Mouse (Mus musculus) ES-Bruce4 (cell line): ENCODE results near the gene Tshz2. TPM values are rescaled to one million over a fixed set of nuclear protein-coding genes. Genes with fewer than 3 reads are reported as not detected.

Experiments used
- H3K27ac ChIP-seq: 2 replicates; pipeline ENCODE4 v1.5.1; 2012; ENCODE audit warnings: low read length, inconsistent platforms; ENCODE audit not compliant: insufficient read depth
- H3K27me3 ChIP-seq: 2 replicates; pipeline ENCODE4 v1.6.1; 2012; ENCODE audit warnings: mild to moderate bottlenecking, low read length, inconsistent platforms; ENCODE audit not compliant: control insufficient read depth, poor library complexity, insufficient read depth, severe bottlenecking
- H3K36me3 ChIP-seq: 2 replicates; pipeline ENCODE4 v1.6.1; 2012; ENCODE audit warnings: inconsistent platforms, mild to moderate bottlenecking, low read length, moderate library complexity; ENCODE audit not compliant: control insufficient read depth, poor library complexity, insufficient read depth, severe bottlenecking
- H3K4me1 ChIP-seq: one replicate; pipeline ENCODE4 v1.8.1; 2011; ENCODE audit warnings: low read length; ENCODE audit not compliant: control insufficient read depth, insufficient read depth
- H3K4me3 ChIP-seq: 2 replicates; pipeline ENCODE4 v1.5.1; 2011; ENCODE audit warnings: low read depth, mild to moderate bottlenecking, low read length
- H3K9ac ChIP-seq: 2 replicates; pipeline ENCODE4 v1.6.1; 2012; ENCODE audit warnings: low read depth, mild to moderate bottlenecking, inconsistent platforms; ENCODE audit not compliant: poor library complexity, severe bottlenecking
- H3K9me3 ChIP-seq: replicated peaks from 2 replicates; pipeline ENCODE4 v1.6.1; 2012; ENCODE audit warnings: mild to moderate bottlenecking, low read length, inconsistent platforms; ENCODE audit not compliant: control insufficient read depth, poor library complexity, insufficient read depth, severe bottlenecking
- CTCF ChIP-seq: IDR thresholded peaks from one replicate; pipeline ENCODE4 v1.8.1; 2011; ENCODE audit warnings: low read depth, low read length
- EP300 ChIP-seq: IDR thresholded peaks from 2 replicates; pipeline ENCODE4 v1.6.1; 2011; ENCODE audit warnings: low read depth, low read length; ENCODE audit not compliant: insufficient read depth
- POLR2A ChIP-seq: IDR thresholded peaks from one replicate; pipeline ENCODE4 v1.8.1; 2011; ENCODE audit warnings: low read length; ENCODE audit not compliant: insufficient read depth
- polyA plus RNA-seq: library from polyadenylated mRNA; stranded (reverse); fragments of >200 nt; gene quantifications from 2 replicates; pipeline ENCODE4 v1.2.4, GENCODE M21; 2011; ENCODE audit warnings: low read depth; ENCODE audit not compliant: missing spikeins, insufficient read depth, insufficient read length

The Tshz2 gene
- polyA plus RNA-seq, 1 experiment: 0.24 TPM

DNA sequence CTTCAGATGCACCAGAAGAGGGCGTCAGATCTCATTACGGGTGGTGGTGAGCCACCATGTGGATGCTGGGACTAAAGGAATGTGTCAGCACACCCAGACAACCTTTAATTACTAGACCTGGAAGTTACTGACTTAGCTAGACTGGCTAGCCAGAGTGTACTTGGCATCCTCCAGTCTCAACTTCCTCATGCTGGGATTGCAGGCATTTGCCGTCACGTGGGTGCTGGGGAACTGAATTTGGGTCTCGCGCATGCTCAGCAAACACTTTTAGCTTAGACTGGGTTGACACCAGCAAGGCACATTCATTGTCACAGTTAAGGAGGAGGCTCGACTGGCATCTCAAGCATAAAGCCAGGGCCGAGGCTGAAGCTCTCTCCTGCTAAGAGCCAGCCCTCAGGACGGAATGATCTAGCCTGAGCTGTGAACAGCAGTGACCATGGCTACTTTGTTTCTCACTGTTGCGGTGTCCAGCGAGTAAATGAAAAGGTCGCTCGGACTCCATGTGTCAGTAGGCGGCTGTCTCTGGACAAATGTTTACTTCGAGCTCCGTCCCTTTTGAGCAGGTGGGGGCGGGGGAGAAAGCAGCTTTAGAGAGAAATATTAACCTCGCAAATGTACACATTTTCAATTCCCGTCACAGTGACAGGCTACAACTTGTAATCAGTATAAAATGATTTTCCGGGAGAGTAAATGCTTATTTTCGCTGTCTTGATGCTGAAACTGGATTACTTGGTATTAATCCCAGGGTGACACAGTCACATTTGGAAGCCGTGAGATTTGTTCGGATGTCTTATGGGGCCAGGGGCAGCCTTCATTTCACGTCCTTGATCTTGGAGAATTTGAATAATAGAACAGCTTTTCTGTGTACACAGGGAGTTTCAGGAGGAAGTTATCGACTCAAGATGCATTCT is 370.0 kb downstream of the Tshz2 start:
- H3K36me3 ChIP-seq: no peaks in the 10 kb centered on the region
- H3K9me3 ChIP-seq: no peaks in the 10 kb centered on the region
- H3K27ac ChIP-seq: no peak overlapping the region
- no peaks in the 10 kb centered on the region for H3K27me3 ChIP-seq
- no peak overlapping the region for H3K4me3 ChIP-seq
- H3K4me1 ChIP-seq: no peaks in the 10 kb centered on the region
- no peak overlapping the region for H3K9ac ChIP-seq
- no peak for TF ChIP-seq EP300
- TF ChIP-seq CTCF: peak; percentile 20
- TF ChIP-seq POLR2A: no peak

DNA sequence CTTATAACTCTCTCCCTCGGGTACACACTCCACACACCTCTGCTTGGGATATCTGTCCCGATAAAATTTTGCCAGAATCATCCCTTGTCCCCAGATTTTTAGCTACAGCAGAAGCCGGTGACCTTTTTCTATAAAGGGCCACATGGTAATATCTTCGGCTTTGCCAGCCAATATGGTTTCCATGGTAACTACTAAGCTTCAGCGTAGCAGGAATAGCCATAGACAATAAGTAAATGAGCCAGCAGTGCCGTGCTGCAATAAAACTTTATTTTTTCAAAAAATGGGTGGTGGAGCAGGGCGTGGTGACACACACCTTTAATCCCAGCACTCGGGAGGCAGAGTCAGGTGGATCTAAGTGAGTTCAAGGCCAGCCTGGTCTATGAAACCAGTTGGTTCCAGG is 370.9 kb downstream of the Tshz2 start:
- Histone ChIP-seq H3K4me1 (no peaks in the 10 kb centered on the region), H3K4me3 (no peak overlapping the region), H3K27ac (no peak overlapping the region), H3K36me3 (no peaks in the 10 kb centered on the region), H3K27me3 (no peaks in the 10 kb centered on the region), H3K9me3 (no peaks in the 10 kb centered on the region), H3K9ac (no peak overlapping the region)
- TF ChIP-seq CTCF (no peak), EP300 (no peak), POLR2A (no peak)

DNA sequence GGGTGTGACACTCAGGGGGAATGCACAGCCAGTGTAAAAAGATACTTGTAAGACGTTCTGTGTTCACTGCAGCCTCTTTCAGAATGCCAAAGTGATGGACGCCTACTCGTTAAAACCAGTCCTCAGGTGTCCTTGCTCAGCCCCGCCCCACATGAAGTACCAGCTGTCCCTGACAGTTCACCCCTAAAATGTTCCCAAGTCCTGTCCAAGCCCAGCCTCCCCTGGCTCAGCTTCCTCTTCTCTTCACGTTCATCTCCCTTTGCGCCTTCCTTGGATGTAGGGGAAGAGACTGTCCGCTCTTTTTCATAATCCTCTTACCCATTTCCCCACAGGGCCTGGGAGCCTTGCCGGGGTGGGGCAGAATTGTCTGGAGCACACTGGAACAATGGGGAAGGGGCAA is 374.0 kb downstream of the Tshz2 start:
- no peaks in the 10 kb centered on the region for H3K36me3 ChIP-seq
- H3K27ac ChIP-seq: no peak overlapping the region
- H3K9ac ChIP-seq: no peak overlapping the region
- no peaks in the 10 kb centered on the region for H3K27me3 ChIP-seq
- H3K4me1 ChIP-seq: no peaks in the 10 kb centered on the region
- no peaks in the 10 kb centered on the region for H3K9me3 ChIP-seq
- H3K4me3 ChIP-seq: no peak overlapping the region
- TF ChIP-seq EP300: no peak

DNA sequence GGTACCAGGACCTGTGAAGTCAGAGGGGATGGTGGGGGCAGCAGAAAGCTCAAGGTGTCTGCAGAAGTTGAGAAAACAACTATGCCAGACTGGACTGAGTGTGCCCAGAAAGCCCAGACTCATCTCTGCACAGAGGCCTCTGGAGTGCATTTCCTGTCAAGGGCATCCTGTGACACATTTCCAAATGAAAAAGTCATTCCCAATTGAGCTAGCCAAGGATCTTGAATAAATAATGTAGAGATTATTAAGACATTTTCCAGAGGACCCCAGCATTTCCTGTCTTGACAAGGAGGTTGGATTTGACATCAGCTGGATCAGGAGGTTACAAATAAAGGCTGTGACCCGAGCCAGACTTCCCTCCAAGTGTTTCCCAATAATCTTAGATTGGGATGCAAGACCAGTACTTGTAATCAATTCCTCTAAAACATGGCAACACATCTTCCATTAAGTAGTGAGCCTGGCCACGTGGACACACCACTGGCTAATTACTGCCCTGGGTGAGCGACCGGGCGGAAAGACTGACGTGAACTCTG is 374.7 kb downstream of the Tshz2 start:
- no peak overlapping the region for H3K27ac ChIP-seq
- no peaks in the 10 kb centered on the region for H3K9me3 ChIP-seq
- H3K4me3 ChIP-seq: no peak overlapping the region
- no peaks in the 10 kb centered on the region for H3K36me3 ChIP-seq
- no peaks in the 10 kb centered on the region for H3K4me1 ChIP-seq
- no peak overlapping the region for H3K9ac ChIP-seq
- no peaks in the 10 kb centered on the region for H3K27me3 ChIP-seq
- TF ChIP-seq CTCF: no peak
- TF ChIP-seq EP300: no peak
- TF ChIP-seq POLR2A: no peak

DNA sequence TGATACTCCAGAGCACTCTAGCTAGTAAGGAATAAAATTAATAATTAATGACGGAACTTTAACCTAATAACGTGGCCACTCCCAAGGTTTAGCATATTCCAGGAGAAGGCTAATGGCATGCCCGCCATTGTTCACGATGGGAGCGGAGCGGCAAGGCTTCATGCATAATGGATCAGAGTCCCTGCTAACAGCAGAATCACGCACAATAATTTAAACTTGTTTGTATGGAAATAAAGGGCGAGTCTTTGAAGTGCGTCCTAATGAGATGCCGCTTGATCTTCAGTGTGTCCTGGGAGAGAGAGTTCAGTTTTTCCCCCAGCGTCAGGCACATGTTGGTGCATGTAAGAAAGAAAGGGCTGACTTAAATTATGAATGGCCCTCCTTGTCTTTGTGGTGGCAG is 376.9 kb downstream of the Tshz2 start:
- no peaks in the 10 kb centered on the region for H3K27me3 ChIP-seq
- TF ChIP-seq POLR2A (no peak), CTCF (no peak), EP300 (no peak)
- H3K27ac ChIP-seq: no peak overlapping the region
- no peaks in the 10 kb centered on the region for H3K4me1 ChIP-seq
- no peaks in the 10 kb centered on the region for H3K36me3 ChIP-seq
- H3K9ac ChIP-seq: no peak overlapping the region
- H3K9me3 ChIP-seq: no peaks in the 10 kb centered on the region
- H3K4me3 ChIP-seq: no peak overlapping the region

DNA sequence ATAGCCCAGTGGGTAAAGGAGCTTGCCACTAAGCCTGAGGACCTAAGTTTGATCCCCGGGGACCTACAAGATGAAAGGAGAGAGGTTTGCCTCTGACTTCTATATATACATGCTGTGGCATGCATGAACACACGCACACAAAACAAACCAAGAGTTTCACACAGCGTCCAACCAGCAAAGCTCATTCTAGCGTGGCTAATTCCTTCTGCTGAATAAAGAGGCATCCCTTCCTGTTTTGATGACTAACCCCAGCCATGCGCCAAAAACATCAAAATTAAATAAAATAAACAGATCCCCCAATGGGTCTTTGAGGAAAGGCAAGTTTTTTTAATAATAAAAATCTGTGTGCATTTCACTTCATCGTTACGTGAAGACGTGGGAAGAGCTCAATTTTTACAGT is 379.0 kb downstream of the Tshz2 start:
- Histone ChIP-seq H3K27me3 (no peaks in the 10 kb centered on the region), H3K36me3 (no peaks in the 10 kb centered on the region), H3K9ac (no peak overlapping the region), H3K27ac (no peak overlapping the region), H3K4me3 (no peak overlapping the region), H3K4me1 (no peaks in the 10 kb centered on the region), H3K9me3 (no peaks in the 10 kb centered on the region)
- TF ChIP-seq POLR2A (no peak), CTCF (no peak), EP300 (no peak)
